Mouse (Mus musculus): Measurements from ENCODE around the gene St14.
A peak's percentile ranks its signal among the peaks of the same experiment; 100 is the strongest.
"Not testable (repeated sequence)": the region's sequence is repeated elsewhere in the genome, so short reads cannot be mapped to it uniquely, and the experiment has no call there.

Gene St14

GRCm38 (mm10) chr9:31082771-31083170, 48.9 kb downstream of the St14 start:
- no peak for DNase-seq

GRCm38 (mm10) chr9:31082054-31082666, 49.5 kb downstream of the St14 start:
- peak; percentile 80 for DNase-seq

GRCm38 (mm10) chr9:31080726-31081125, 50.9 kb downstream of the St14 start:
- no peak for DNase-seq

- no peak for DNase-seq
Observed at GRCm38 (mm10) chr9:31074836-31075235, 56.8 kb downstream of the St14 start.

GRCm38 (mm10) chr9:31073797-31074196, 57.9 kb downstream of the St14 start:
- no peak for DNase-seq

- DNase-seq: no peak
Observed at GRCm38 (mm10) chr9:31072256-31072655, 59.4 kb downstream of the St14 start.

GRCm38 (mm10) chr9:31070706-31071105, 60.9 kb downstream of the St14 start:
- DNase-seq: no peak

- DNase-seq: no peak
Observed at GRCm38 (mm10) chr9:31058723-31059122, 72.9 kb downstream of the St14 start.

GRCm38 (mm10) chr9:31051509-31051908, 80.1 kb downstream of the St14 start:
- DNase-seq: not testable (repeated sequence)

- no peak for DNase-seq
Observed at GRCm38 (mm10) chr9:31050208-31050607, 81.4 kb downstream of the St14 start.
